Mouse (Mus musculus) cerebellum, adult 2 months (tissue): ENCODE data around the gene Mtx3.

Experiments
- CTCF ChIP-seq: fragments of 200-500 bp; IDR thresholded peaks from 2 replicates; pipeline ENCODE4 v1.5.1; 2011; ENCODE audit warnings: low read depth, mild to moderate bottlenecking, control low read depth, low read length, moderate library complexity, borderline replicate concordance; ENCODE audit not compliant: insufficient read depth
- POLR2A ChIP-seq: fragments of 200-500 bp; IDR thresholded peaks from 2 replicates; pipeline ENCODE4 v1.6.1; 2011; ENCODE audit warnings: low read length, control low read depth, borderline replicate concordance; ENCODE audit not compliant: insufficient read depth

- TF ChIP-seq POLR2A (no peak), CTCF (no peak)
Measured at GRCm38 (mm10) chr13:92833162-92833561, 11.4 kb upstream of the Mtx3 start.
